Mouse (Mus musculus) myocyte (in vitro differentiated cells): ENCODE measurements around the gene Irx5.

ENCODE experiments used
- CEBPB ChIP-seq: IDR thresholded peaks from 2 replicates; pipeline ENCODE4 v1.6.1; 2011; ENCODE audit warnings: mild to moderate bottlenecking, moderate library complexity; ENCODE audit not compliant: poor library complexity, insufficient read depth, severe bottlenecking
- E2F4 ChIP-seq: IDR thresholded peaks from one replicate; pipeline ENCODE4 v1.6.1; 2011; ENCODE audit warnings: mild to moderate bottlenecking, control low read depth, moderate library complexity; ENCODE audit not compliant: insufficient read depth
- MAX ChIP-seq: IDR thresholded peaks from one replicate; pipeline ENCODE4 v1.6.1; 2011; ENCODE audit warnings: low read depth, mild to moderate bottlenecking, control low read depth
- MYOD1 ChIP-seq, 3 experiments: IDR thresholded peaks; one replicate each; pipeline ENCODE4 v1.6.1; 2011; ENCODE audit warnings: control low read depth in 2 of 3, low read depth in 2 of 3, mild to moderate bottlenecking in 2 of 3, moderate library complexity in 1 of 3; ENCODE audit not compliant: insufficient read length in 2 of 3, control insufficient read depth in 1 of 3
- POLR2A ChIP-seq: IDR thresholded peaks from one replicate; pipeline ENCODE4 v1.6.1; 2011; ENCODE audit warnings: low read depth, mild to moderate bottlenecking, control low read depth, moderate library complexity; ENCODE audit not compliant: insufficient read length
- POLR2AphosphoS2 ChIP-seq: IDR thresholded peaks from one replicate; pipeline ENCODE4 v1.6.1; 2011; ENCODE audit warnings: low read depth, control low read depth; ENCODE audit not compliant: insufficient read length
- REST ChIP-seq: IDR thresholded peaks from one replicate; pipeline ENCODE4 v1.6.1; 2011; ENCODE audit warnings: mild to moderate bottlenecking, control low read depth, moderate library complexity; ENCODE audit not compliant: insufficient read depth, insufficient read length
- SRF ChIP-seq: IDR thresholded peaks from one replicate; pipeline ENCODE4 v1.6.1; 2011; ENCODE audit warnings: low read depth; ENCODE audit not compliant: control insufficient read depth, insufficient read length
- TCF12 ChIP-seq: IDR thresholded peaks from one replicate; pipeline ENCODE4 v1.6.1; 2011; ENCODE audit warnings: mild to moderate bottlenecking, control low read depth; ENCODE audit not compliant: poor library complexity, insufficient read depth, severe bottlenecking
- TCF3 ChIP-seq: IDR thresholded peaks from one replicate; pipeline ENCODE4 v1.6.1; 2011; ENCODE audit warnings: low read depth, control low read depth; ENCODE audit not compliant: insufficient read length
- USF1 ChIP-seq: IDR thresholded peaks from one replicate; pipeline ENCODE4 v1.6.1; 2011; ENCODE audit warnings: low read depth, mild to moderate bottlenecking, control low read depth, moderate library complexity

DNA sequence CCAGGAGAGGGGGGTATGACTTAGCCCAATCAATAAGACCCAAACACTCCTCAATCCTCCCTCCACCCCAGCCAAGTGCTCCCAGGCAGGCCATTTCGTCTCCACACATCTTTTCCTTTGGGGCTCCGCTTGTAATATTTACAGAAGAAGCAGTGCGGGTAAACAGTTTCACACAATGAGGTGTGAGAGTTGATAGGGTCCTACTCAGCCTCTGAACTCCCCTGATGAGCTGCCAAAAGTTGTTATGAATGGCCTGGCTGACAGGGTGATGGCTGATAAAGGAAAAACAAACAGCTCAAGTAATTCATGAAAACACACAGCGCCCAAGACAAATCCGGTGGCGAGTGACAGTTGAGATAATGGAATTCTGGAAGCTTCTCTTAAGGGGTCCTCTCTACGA lies 45.2 kb upstream of the Irx5 start:
- no peak for TF ChIP-seq TCF3
- no peak for TF ChIP-seq POLR2A
- TF ChIP-seq USF1: no peak
- no peak for TF ChIP-seq MAX
- no peak for TF ChIP-seq POLR2AphosphoS2
- no peak for TF ChIP-seq MYOD1 (IDR thresholded peaks at IDR 0.05; ENCODE audit: control insufficient read depth in 1 of 3, insufficient read length in 2 of 3, low read depth in 2 of 3)
- no peak for TF ChIP-seq TCF12
- TF ChIP-seq E2F4: no peak
- TF ChIP-seq CEBPB: no peak
- no peak for TF ChIP-seq SRF
- TF ChIP-seq REST: no peak
